In genomic region chr12:111443921-111444831, GRCm38 (mm10) we compare ENCODE assay signal across 13 mouse cellular contexts. TPM values are rescaled to one million over a fixed set of nuclear protein-coding genes. Genes with fewer than 3 reads are reported as not detected.
DNase-seq lines count a peak whose midpoint lies in the region; ATAC-seq and TF ChIP-seq lines count a peak whose summit lies in the region.
"Had no signal": no experiment of that assay in that cellular context is flagged by ENCODE, and none has a peak within 500 bp of the region (broad histone marks: within the 10 kb centered on the region; RNA-seq: fewer than 3 reads in every experiment).

No protein-coding gene starts in this region.

- H3K4me3 ChIP-seq in erythroblast, embryonic 14.5 days (replicated peaks) = peak overlapping the region; percentile 81
- H3K4me3 ChIP-seq in lung, adult 2 months (replicated peaks; ENCODE audit: extremely low read depth, low read depth, low read length) = peak overlapping the region; percentile 19
- H3K4me3 ChIP-seq in heart, postnatal 0 days (ENCODE audit: low read depth, low read length) = peak overlapping the region; percentile 49; the same call in 1 of the 2 replicates
- peak overlapping the region; percentile 65 for H3K4me3 ChIP-seq in small intestine, adult 2 months (ENCODE audit: low read depth, low read length)
- no peak overlapping the region for H3K4me3 ChIP-seq in left cerebral cortex, adult 2 months
- H3K4me3 ChIP-seq: layer of hippocampus, adult 2 months; neural tube, embryonic 13.5 days had no signal

- no peak overlapping the region for H3K27ac ChIP-seq in heart, postnatal 0 days (ENCODE audit: low read depth)
- peak overlapping the region; percentile 45 for H3K27ac ChIP-seq in small intestine, adult 2 months (ENCODE audit: insufficient read depth, low read depth, low read length)
- no peak overlapping the region for H3K27ac ChIP-seq in left cerebral cortex, adult 2 months
- H3K27ac ChIP-seq: forebrain, embryonic 12.5 days; layer of hippocampus, adult 2 months; neural tube, embryonic 13.5 days had no signal

- H3K36me3 ChIP-seq in erythroblast, embryonic 14.5 days (ENCODE audit: control insufficient read depth) = peaks cover 57% of the 10 kb centered on the region
- H3K36me3 ChIP-seq in heart, postnatal 0 days (replicated peaks; ENCODE audit: control insufficient read depth, insufficient read depth, low read length) = no peaks in the 10 kb centered on the region
- no peaks in the 10 kb centered on the region for H3K36me3 ChIP-seq in small intestine, adult 2 months (ENCODE audit: control insufficient read depth, insufficient read depth, low read length)
- H3K36me3 ChIP-seq: forebrain, embryonic 12.5 days; neural tube, embryonic 13.5 days had no signal

- H3K9ac ChIP-seq in heart, postnatal 0 days (replicated peaks; ENCODE audit: low read depth, low read length) = no peak overlapping the region
- H3K9ac ChIP-seq: forebrain, embryonic 12.5 days; neural tube, embryonic 13.5 days had no signal

- peak overlapping the region; percentile 70 for H3K4me2 ChIP-seq in heart, postnatal 0 days (ENCODE audit: low read depth, low read length)

- H3K27me3 ChIP-seq in erythroblast, embryonic 14.5 days (ENCODE audit: control insufficient read depth) = peaks cover 6% of the 10 kb centered on the region; the same call in 1 of the 2 replicates
- H3K27me3 ChIP-seq in heart, postnatal 0 days (ENCODE audit: control insufficient read depth, insufficient read depth, low read length) = peaks cover 83% of the 10 kb centered on the region
- peaks cover 54% of the 10 kb centered on the region for H3K27me3 ChIP-seq in small intestine, adult 2 months (ENCODE audit: control insufficient read depth, insufficient read depth, low read length)

- H3K9me3 ChIP-seq in erythroblast, embryonic 14.5 days (ENCODE audit: control insufficient read depth, low read length) = peaks cover 2% of the 10 kb centered on the region; the same call in 1 of the 2 replicates
- no peaks in the 10 kb centered on the region for H3K9me3 ChIP-seq in heart, postnatal 0 days (replicated peaks; ENCODE audit: control insufficient read depth, low read length)
- H3K9me3 ChIP-seq: forebrain, embryonic 12.5 days; neural tube, embryonic 13.5 days had no signal

- no peak for DNase-seq in lung, adult 2 months
- DNase-seq in lung, postnatal 14 days = no peak
- no peak for DNase-seq in heart, postnatal 0 days (ENCODE audit: low spot score)
- no peak for DNase-seq in left cerebral cortex, adult 2 months (ENCODE audit: extremely low spot score in 1 of 2, low spot score in 2 of 2)
- DNase-seq in thymus, postnatal 10 days (ENCODE audit: low spot score in 2 of 2) = no peak
- DNase-seq: B cell, adult 2 months; right cerebral cortex, postnatal 4 days had no signal

- TF ChIP-seq EP300 in heart, postnatal 0 days (IDR thresholded peaks at IDR 0.05; ENCODE audit: low read depth) = no peak

- WGBS in lung, adult 2 months = 59% methylated on average over 10 of the region's 10 CpGs
- WGBS in heart, postnatal 0 days = 61% methylated on average over 10 of the region's 10 CpGs
- 49% methylated on average over 10 of the region's 10 CpGs for WGBS in small intestine, adult 2 months

- no peak for TF ChIP-seq CTCF in lung, adult 2 months (IDR thresholded peaks at IDR 0.05; ENCODE audit: insufficient read depth, low read length)
- no peak for TF ChIP-seq CTCF in heart, postnatal 0 days (IDR thresholded peaks at IDR 0.05; ENCODE audit: low read depth)
- no peak for TF ChIP-seq CTCF in small intestine, adult 2 months (IDR thresholded peaks at IDR 0.05; ENCODE audit: extremely low read depth, insufficient read length, insufficient replicate concordance, low read depth, low read length)
- no peak for TF ChIP-seq CTCF in left cerebral cortex, adult 2 months (IDR thresholded peaks at IDR 0.05)

- peaks cover 85% of the 10 kb centered on the region for H3K4me1 ChIP-seq in erythroblast, embryonic 14.5 days (ENCODE audit: control insufficient read depth)
- peaks cover 3% of the 10 kb centered on the region; the same call in 1 of the 2 replicates for H3K4me1 ChIP-seq in lung, adult 2 months (ENCODE audit: control insufficient read depth, insufficient read depth, low read length)
- peaks cover 7% of the 10 kb centered on the region; the same call in 1 of the 2 replicates for H3K4me1 ChIP-seq in heart, postnatal 0 days (ENCODE audit: control insufficient read depth, insufficient read depth)
- peaks cover 31% of the 10 kb centered on the region for H3K4me1 ChIP-seq in small intestine, adult 2 months (ENCODE audit: control insufficient read depth, insufficient read depth, insufficient read length, low read length)

- ATAC-seq in erythroblast, adult 5-6 weeks (replicated peaks; ENCODE audit: low FRiP score, poor library complexity, severe bottlenecking) = no peak
- ATAC-seq in heart, postnatal 0 days (ENCODE audit: insufficient read depth, low read depth) = no peak

- no peak for TF ChIP-seq POLR2A in lung, adult 2 months (IDR thresholded peaks at IDR 0.05; ENCODE audit: borderline replicate concordance, extremely low read depth, low read depth, low read length)
- no peak for TF ChIP-seq POLR2A in small intestine, adult 2 months (IDR thresholded peaks at IDR 0.05; ENCODE audit: low read depth, low read length)

- intact Hi-C loops in left cerebral cortex, adult 2 months (cut with DNase I) = no loop called here

RNA-seq across cellular contexts. Expression of gene Tnfaip2, which starts 1.9 kb away (rescaled TPM):
- polyA plus RNA-seq in erythroblast, embryonic 14.5 days (2012) = 9.0 and 12.3 TPM in 2 replicates
- total RNA-seq in erythroblast, adult 5-6 weeks (2015; ENCODE audit: low replicate concordance) = 121 and 131 TPM in 2 replicates
- 287 and 456 TPM in 2 replicates for total RNA-seq in erythroblast, adult 5-6 weeks (2017; ENCODE audit: low replicate concordance)
- polyA plus RNA-seq in lung, adult 2 months (2012; rRNA removed) = 31.7 and 43.6 TPM in 2 replicates
- total RNA-seq in heart, postnatal 0 days (2014; rRNA removed; ENCODE audit: low replicate concordance) = 12.5 and 14.8 TPM in 2 replicates
- polyA plus RNA-seq in heart, postnatal 0 days (2015; fragmentation: Nextera tagmentation; extraction: Ambion mirVana) = 8.9 and 9.5 TPM in 2 replicates
- polyA plus RNA-seq in small intestine, adult 2 months (2012; rRNA removed) = 10.2 and 16.4 TPM in 2 replicates
- total RNA-seq in left cerebral cortex, adult 2 months (2021) = under 1 TPM; 0.82 to 0.84 TPM

RNA-seq across cellular contexts. Expression of gene Exoc3l4, which starts 27.4 kb away (rescaled TPM):
- 0.23 and 0.25 TPM in 2 replicates for polyA plus RNA-seq in erythroblast, embryonic 14.5 days (2012)
- total RNA-seq in erythroblast, adult 5-6 weeks (2015; ENCODE audit: low replicate concordance) = not detected in 2 replicates
- total RNA-seq in erythroblast, adult 5-6 weeks (2017; ENCODE audit: low replicate concordance) = not detected in 2 replicates
- 34.9 and 46.7 TPM in 2 replicates for polyA plus RNA-seq in lung, adult 2 months (2012; rRNA removed)
- 7.9 and 51.6 TPM in 2 replicates for total RNA-seq in heart, postnatal 0 days (2014; rRNA removed; ENCODE audit: low replicate concordance)
- polyA plus RNA-seq in heart, postnatal 0 days (2015; fragmentation: Nextera tagmentation; extraction: Ambion mirVana) = 8.5 and 9.8 TPM in 2 replicates
- polyA plus RNA-seq in small intestine, adult 2 months (2012; rRNA removed) = 356 and 552 TPM in 2 replicates
- total RNA-seq in left cerebral cortex, adult 2 months (2021) = under 1 TPM; 0.54 to 0.96 TPM

RNA-seq across cellular contexts. Expression of gene Lbhd2, which starts 37.6 kb away (rescaled TPM):
- not detected in 2 replicates for polyA plus RNA-seq in erythroblast, embryonic 14.5 days (2012)
- total RNA-seq in erythroblast, adult 5-6 weeks (2015; ENCODE audit: low replicate concordance) = not detected in 2 replicates
- total RNA-seq in erythroblast, adult 5-6 weeks (2017; ENCODE audit: low replicate concordance) = not detected in 2 replicates
- not detected in 2 replicates for polyA plus RNA-seq in lung, adult 2 months (2012; rRNA removed)
- total RNA-seq in heart, postnatal 0 days (2014; rRNA removed; ENCODE audit: low replicate concordance) = not detected in 2 replicates
- polyA plus RNA-seq in heart, postnatal 0 days (2015; fragmentation: Nextera tagmentation; extraction: Ambion mirVana) = not detected in 2 replicates
- not detected in 2 replicates for polyA plus RNA-seq in small intestine, adult 2 months (2012; rRNA removed)
- total RNA-seq in left cerebral cortex, adult 2 months (2021) = 1 to 10 TPM; 1.3 to 2.8 TPM
- polyA plus RNA-seq: neural tube, embryonic 13.5 days had no signal

RNA-seq across cellular contexts. Expression of gene Gm266, which starts 41.4 kb away (rescaled TPM):
- not detected in 2 replicates for polyA plus RNA-seq in erythroblast, embryonic 14.5 days (2012)
- not detected in 2 replicates for total RNA-seq in erythroblast, adult 5-6 weeks (2015; ENCODE audit: low replicate concordance)
- not detected in 2 replicates for total RNA-seq in erythroblast, adult 5-6 weeks (2017; ENCODE audit: low replicate concordance)
- 0.12 and 0.31 TPM in 2 replicates for polyA plus RNA-seq in lung, adult 2 months (2012; rRNA removed)
- total RNA-seq in heart, postnatal 0 days (2014; rRNA removed; ENCODE audit: low replicate concordance) = 4.0 and 4.3 TPM in 2 replicates
- polyA plus RNA-seq in heart, postnatal 0 days (2015; fragmentation: Nextera tagmentation; extraction: Ambion mirVana) = 0.85 and 1.3 TPM in 2 replicates
- 0.43 and 0.53 TPM in 2 replicates for polyA plus RNA-seq in small intestine, adult 2 months (2012; rRNA removed)
- total RNA-seq in left cerebral cortex, adult 2 months (2021) = 1 to 10 TPM; 3.1 to 3.3 TPM
